Mouse (Mus musculus) CH12.LX (cell line): ENCODE data around the gene Ubald2. TPM values are rescaled to one million over a fixed set of nuclear protein-coding genes. Genes with fewer than 3 reads are reported as not detected.

Source experiments
- DNase-seq: peaks from one replicate; pipeline ENCODE4 v3.0.0-alpha.2; 2013; ENCODE audit errors: extremely low read depth
- H3K27ac ChIP-seq: 2 replicates; pipeline ENCODE4 v1.5.1; 2012; ENCODE audit warnings: low read depth, mild to moderate bottlenecking, control low read depth, moderate library complexity; ENCODE audit not compliant: insufficient read depth
- H3K27me3 ChIP-seq: replicated peaks from 2 replicates; pipeline ENCODE3; 2012; ENCODE audit warnings: inconsistent platforms
- H3K36me3 ChIP-seq, 2 experiments: replicated peaks in 1 of 2; 2 replicates each; pipeline versions ENCODE3 to v1.6.1; 2012; ENCODE audit warnings: inconsistent platforms in 1 of 2, low read length in 1 of 2, mild to moderate bottlenecking in 1 of 2, mixed read lengths in 1 of 2, moderate library complexity in 1 of 2; ENCODE audit not compliant: control insufficient read depth in 1 of 2, insufficient read depth in 1 of 2
- H3K4me1 ChIP-seq, 2 experiments: 2 replicates each; pipeline ENCODE4 v1.6.1; 2012; ENCODE audit warnings: inconsistent platforms in 1 of 2, moderate library complexity in 1 of 2; ENCODE audit not compliant: insufficient read depth in 2 of 2, control insufficient read depth in 1 of 2
- H3K4me2 ChIP-seq: 2 replicates; pipeline ENCODE4 v1.6.1; 2012; ENCODE audit warnings: low read depth, mild to moderate bottlenecking, control low read depth; ENCODE audit not compliant: poor library complexity, insufficient read depth, severe bottlenecking
- H3K4me3 ChIP-seq, 3 experiments: fragments of 150-350 bp in 1 of 3; sonication (generic) in 1 of 3; replicated peaks in 1 of 3; 2 replicates each; pipeline versions ENCODE3 to v1.5.1; 2011 to 2012; ENCODE audit warnings: low read depth in 2 of 3, low read length in 2 of 3, mild to moderate bottlenecking in 2 of 3, moderate library complexity in 2 of 3, control low read depth in 1 of 3, improper control_type of control experiment in 1 of 3, inconsistent platforms in 1 of 3, mixed read lengths in 1 of 3; ENCODE audit not compliant: poor library complexity in 1 of 3
- H3K79me2 ChIP-seq: replicated peaks from 2 replicates; pipeline ENCODE4 v1.6.1; 2012; ENCODE audit warnings: mild to moderate bottlenecking, moderate library complexity; ENCODE audit not compliant: control insufficient read depth, poor library complexity, insufficient read depth, severe bottlenecking; ENCODE audit errors: extremely low read depth
- H3K9ac ChIP-seq: 2 replicates; pipeline ENCODE4 v1.6.1; 2012; ENCODE audit warnings: low read depth, mild to moderate bottlenecking, control low read depth, moderate library complexity; ENCODE audit not compliant: insufficient read depth
- H3K9me3 ChIP-seq: replicated peaks from 2 replicates; pipeline ENCODE3; 2012; ENCODE audit warnings: low read length, inconsistent platforms, mixed read lengths
- BHLHE40 ChIP-seq: IDR thresholded peaks from 2 replicates; pipeline ENCODE4 v1.6.1; 2011; ENCODE audit warnings: mild to moderate bottlenecking, low read depth, low read length, improper control_type of control experiment
- CHD1 ChIP-seq: IDR thresholded peaks from 2 replicates; pipeline ENCODE4 v1.6.1; 2012; ENCODE audit warnings: low read depth, low read length, improper control_type of control experiment, inconsistent platforms
- CHD2 ChIP-seq: IDR thresholded peaks from 2 replicates; pipeline ENCODE4 v1.6.1; 2011; ENCODE audit warnings: low read length, improper control_type of control experiment
- CTCF ChIP-seq, 2 experiments: IDR thresholded peaks in 1 of 2; conservative IDR thresholded peaks in 1 of 2; 2 replicates each; pipeline ENCODE4 v1.5.1; 2011 to 2012; ENCODE audit warnings: low read depth in 2 of 2, low read length in 2 of 2, improper control_type of control experiment in 1 of 2, inconsistent platforms in 1 of 2, mild to moderate bottlenecking in 1 of 2, moderate library complexity in 1 of 2
- E2F4 ChIP-seq: IDR thresholded peaks from 2 replicates; pipeline ENCODE4 v1.6.1; 2011; ENCODE audit warnings: low read depth, low read length, improper control_type of control experiment; ENCODE audit not compliant: insufficient replicate concordance
- ELF1 ChIP-seq: IDR thresholded peaks from 2 replicates; pipeline ENCODE4 v1.6.1; 2014; ENCODE audit warnings: low read depth, mild to moderate bottlenecking, inconsistent platforms, low read length, improper control_type of control experiment
- EP300 ChIP-seq: IDR thresholded peaks from 2 replicates; pipeline ENCODE4 v1.6.1; 2011; ENCODE audit warnings: low read length, improper control_type of control experiment
- ETS1 ChIP-seq: conservative IDR thresholded peaks from 2 replicates; pipeline ENCODE4 v1.6.1; 2012; ENCODE audit warnings: low read depth, mild to moderate bottlenecking, inconsistent platforms, low read length, improper control_type of control experiment, moderate library complexity
- HCFC1 ChIP-seq: IDR thresholded peaks from 2 replicates; pipeline ENCODE4 v1.6.1; 2012; ENCODE audit warnings: low read depth, mild to moderate bottlenecking, inconsistent platforms, low read length, improper control_type of control experiment
- IRF4 ChIP-seq: IDR thresholded peaks from 2 replicates; pipeline ENCODE4 v1.6.1; 2014; ENCODE audit warnings: low read depth, mild to moderate bottlenecking, inconsistent platforms, low read length, improper control_type of control experiment
- JUN ChIP-seq: IDR thresholded peaks from 2 replicates; pipeline ENCODE4 v1.6.1; 2011; ENCODE audit warnings: low read depth, mild to moderate bottlenecking, low read length, improper control_type of control experiment, moderate library complexity; ENCODE audit not compliant: insufficient read depth
- JUND ChIP-seq: conservative IDR thresholded peaks from 2 replicates; pipeline ENCODE4 v1.6.1; 2011; ENCODE audit warnings: low read depth, low read length, improper control_type of control experiment
- KAT2A ChIP-seq: IDR thresholded peaks from 2 replicates; pipeline ENCODE4 v1.6.1; 2012; ENCODE audit warnings: low read length, improper control_type of control experiment, inconsistent platforms; ENCODE audit not compliant: insufficient replicate concordance
- MAFK ChIP-seq: IDR thresholded peaks from 2 replicates; pipeline ENCODE4 v1.6.1; 2011; ENCODE audit warnings: low read length, improper control_type of control experiment; ENCODE audit not compliant: insufficient replicate concordance
- MAX ChIP-seq: IDR thresholded peaks from 2 replicates; pipeline ENCODE4 v1.6.1; 2011; ENCODE audit warnings: low read length, improper control_type of control experiment
- MAZ ChIP-seq: IDR thresholded peaks from 2 replicates; pipeline ENCODE4 v1.6.1; 2012; ENCODE audit warnings: low read depth, mild to moderate bottlenecking, inconsistent platforms, low read length, improper control_type of control experiment, moderate library complexity
- MEF2A ChIP-seq: IDR thresholded peaks from 2 replicates; pipeline ENCODE4 v1.6.1; 2014; ENCODE audit warnings: low read depth, mild to moderate bottlenecking, inconsistent platforms, low read length, improper control_type of control experiment, borderline replicate concordance
- MXI1 ChIP-seq: IDR thresholded peaks from 2 replicates; pipeline ENCODE4 v1.6.1; 2011; ENCODE audit warnings: mild to moderate bottlenecking, low read depth, low read length, improper control_type of control experiment
- MYC ChIP-seq: IDR thresholded peaks from 2 replicates; pipeline ENCODE4 v1.6.1; 2011; ENCODE audit warnings: low read depth, mild to moderate bottlenecking, improper control_type of control experiment, low read length
- NELFE ChIP-seq: IDR thresholded peaks from 2 replicates; pipeline ENCODE4 v1.6.1; 2011; ENCODE audit warnings: low read depth, low read length, improper control_type of control experiment
- PAX5 ChIP-seq: IDR thresholded peaks from 2 replicates; pipeline ENCODE4 v1.6.1; 2012; ENCODE audit warnings: low read length, inconsistent platforms, mixed read lengths
- POLR2A ChIP-seq: IDR thresholded peaks from 2 replicates; pipeline ENCODE4 v1.6.1; 2011; ENCODE audit warnings: low read depth, mild to moderate bottlenecking, improper control_type of control experiment, low read length
- POLR2AphosphoS2 ChIP-seq: IDR thresholded peaks from 2 replicates; pipeline ENCODE4 v1.6.1; 2011; ENCODE audit warnings: low read depth, low read length, improper control_type of control experiment
- RAD21 ChIP-seq: IDR thresholded peaks from 2 replicates; pipeline ENCODE4 v1.6.1; 2011; ENCODE audit warnings: low read depth, mild to moderate bottlenecking, low read length, improper control_type of control experiment, moderate library complexity
- RCOR1 ChIP-seq: conservative IDR thresholded peaks from 2 replicates; pipeline ENCODE4 v1.6.1; 2012; ENCODE audit warnings: low read depth, mild to moderate bottlenecking, inconsistent platforms, low read length, improper control_type of control experiment
- SIN3A ChIP-seq: IDR thresholded peaks from 2 replicates; pipeline ENCODE4 v1.6.1; 2012; ENCODE audit warnings: low read length, improper control_type of control experiment, inconsistent platforms
- SMC3 ChIP-seq: IDR thresholded peaks from 2 replicates; pipeline ENCODE4 v1.6.1; 2011; ENCODE audit warnings: low read depth, low read length, improper control_type of control experiment
- TBP ChIP-seq: conservative IDR thresholded peaks from 2 replicates; pipeline ENCODE4 v1.6.1; 2011; ENCODE audit warnings: low read depth, low read length, improper control_type of control experiment
- TCF12 ChIP-seq: IDR thresholded peaks from 2 replicates; pipeline ENCODE4 v1.6.1; 2014; ENCODE audit warnings: low read depth, mild to moderate bottlenecking, inconsistent platforms, low read length, improper control_type of control experiment
- UBTF ChIP-seq: IDR thresholded peaks from 2 replicates; pipeline ENCODE4 v1.6.1; 2012; ENCODE audit warnings: low read depth, mild to moderate bottlenecking, inconsistent platforms, low read length, improper control_type of control experiment, moderate library complexity
- USF1 ChIP-seq: IDR thresholded peaks from 2 replicates; pipeline ENCODE4 v1.6.1; 2014; ENCODE audit warnings: low read depth, mild to moderate bottlenecking, inconsistent platforms, low read length, improper control_type of control experiment
- USF2 ChIP-seq: conservative IDR thresholded peaks from 2 replicates; pipeline ENCODE4 v1.6.1; 2011; ENCODE audit warnings: low read depth, low read length, improper control_type of control experiment
- ZC3H11A ChIP-seq: IDR thresholded peaks from 2 replicates; pipeline ENCODE4 v1.6.1; 2012; ENCODE audit warnings: low read depth, mild to moderate bottlenecking, inconsistent platforms, low read length, improper control_type of control experiment
- ZKSCAN1 ChIP-seq: IDR thresholded peaks from 2 replicates; pipeline ENCODE4 v1.6.1; 2012; ENCODE audit warnings: low read depth, inconsistent platforms, low read length, improper control_type of control experiment, borderline replicate concordance
- ZMIZ1 ChIP-seq: IDR thresholded peaks from 2 replicates; pipeline ENCODE4 v1.6.1; 2012; ENCODE audit warnings: low read depth, mild to moderate bottlenecking, inconsistent platforms, low read length, improper control_type of control experiment
- ZNF384 ChIP-seq: IDR thresholded peaks from 2 replicates; pipeline ENCODE4 v1.6.1; 2012; ENCODE audit warnings: low read depth, low read length, improper control_type of control experiment, inconsistent platforms
- dilution Hi-C: fragments of 300-500 bp; cut with MboI; formaldehyde crosslinking; loops from 2 replicates; pipeline ENCODE4 v1.14.3; 2020; ENCODE audit warnings: low sequenced_read_pairs; ENCODE audit not compliant: extremely low pct_unique_long_range_greater_than_20kb, extremely low pct_ligation_motif_present
- in situ Hi-C: fragments of 300-500 bp; cut with MboI; formaldehyde crosslinking; loops from 3 replicates; pipeline ENCODE4 v1.14.3; 2019; ENCODE audit warnings: low sequenced_read_pairs, low pct_ligation_motif_present, low pct_unique_long_range_greater_than_20kb, mixed read lengths
- polyA plus RNA-seq: library from polyadenylated mRNA; unstranded; fragments of >175 nt; gene quantifications from 2 replicates; pipeline ENCODE4 v1.2.1, GENCODE M21; 2012; ENCODE audit warnings: low read depth; ENCODE audit not compliant: insufficient read length
- total RNA-seq, 2 experiments: library from RNA; depleted of rRNA; stranded (reverse); fragments of 300-350 nt in 1 of 2; fragments of >200 nt in 1 of 2; gene quantifications; 2 replicates each; pipeline ENCODE4 v1.2.3; 2012 to 2014

The Ubald2 gene
- total and polyA plus RNA-seq, 3 experiments, result 228 to 436 (median 336) TPM

DNA sequence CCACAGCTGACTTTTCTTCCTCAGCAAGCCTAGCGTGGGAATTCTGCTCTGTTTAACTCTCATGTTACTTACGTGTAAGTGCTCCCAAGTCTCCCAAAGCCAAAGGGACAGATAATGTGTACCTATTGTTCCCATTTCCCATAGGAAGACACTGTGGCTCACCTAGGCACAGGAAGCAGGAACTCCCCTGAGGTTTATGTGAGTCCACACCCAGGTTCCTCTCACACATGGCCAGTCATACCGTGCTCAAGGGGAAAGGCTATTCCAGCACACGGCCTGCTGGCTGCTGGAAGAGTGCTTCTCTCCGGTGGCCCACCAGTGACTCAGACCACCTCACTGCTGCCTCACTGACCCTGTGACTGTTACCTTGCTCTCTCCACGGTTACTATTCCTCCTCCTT, 12.8 kb upstream of the Ubald2 start (continued):
- TF ChIP-seq RAD21 (no peak), ZC3H11A (no peak), MAX (peak; percentile 39; the same call in 1 of the 2 replicates), MEF2A (no peak), MYC (0 out of 2 replicates have a peak, but pooled peaks have one; percentile 67), ETS1 (0 out of 2 replicates have a peak, but pooled peaks have one; percentile 11), CHD2 (peak; percentile 52; the same call in 1 of the 2 replicates), ELF1 (peak; percentile 55), ZMIZ1 (no peak; the same call in 1 of the 2 replicates), TCF12 (0 out of 2 replicates have a peak, but pooled peaks have one; percentile 12), ZNF384 (no peak), CTCF (conservative IDR thresholded peaks at IDR 0.05 in 1 of 2, IDR thresholded peaks at IDR 0.05 in 1 of 2; ENCODE audit: low read depth in 2 of 2, low read length in 2 of 2) (no peak), CHD1 (no peak)

DNA sequence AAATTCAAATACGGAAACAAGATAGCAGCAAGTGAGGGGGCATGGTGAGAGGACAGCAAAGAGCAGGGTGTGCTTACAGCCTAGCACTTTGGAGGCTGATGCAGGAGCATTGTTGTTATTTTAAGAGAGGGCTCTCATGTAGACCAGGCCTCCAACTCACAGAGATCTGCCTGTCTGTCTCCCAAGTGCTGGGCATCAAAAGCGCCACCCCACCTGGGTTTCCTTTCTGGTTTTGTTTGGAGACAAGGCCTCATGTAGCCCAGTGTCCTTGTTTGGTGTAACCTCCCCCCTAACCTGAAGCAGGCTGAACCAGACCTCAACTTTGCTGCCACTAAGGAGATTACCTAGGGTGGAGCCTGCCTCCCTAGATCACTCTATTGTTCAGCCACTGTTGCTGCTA, 11.3 kb upstream of the Ubald2 start:
- Histone ChIP-seq H3K4me2 (peak overlapping the region; percentile 19), H3K4me3 (peak overlapping the region in 1 of 3 experiments; percentile 44), H3K79me2 (peaks cover 22% of the 10 kb centered on the region), H3K27ac (peak overlapping the region; percentile 97), H3K9ac (peak overlapping the region; percentile 72), H3K4me1 (peaks cover 33 to 87% of the 10 kb centered on the region in 2 experiments), H3K36me3 (peaks cover 0 to 3% of the 10 kb centered on the region in 2 experiments), H3K9me3 (no peaks in the 10 kb centered on the region), H3K27me3 (no peaks in the 10 kb centered on the region)
- dilution Hi-C loops, result no loop called here
- in situ Hi-C loops, result loop anchor here (25.0 kb wide), 1 partner anchor 785 kb away; the partner anchor contains the start of gene Slc25a19
- no peak for DNase-seq
- TF ChIP-seq MYC (no peak), RCOR1 (peak; percentile 63; the same call in 1 of the 2 replicates), MXI1 (peak; percentile 24; the same call in 1 of the 2 replicates), KAT2A (no peak), E2F4 (no peak), TCF12 (0 out of 2 replicates have a peak, but pooled peaks have one; percentile 18), POLR2A (no peak), MEF2A (peak; percentile 12; the same call in 1 of the 2 replicates), USF2 (no peak), ZKSCAN1 (no peak), TBP (no peak), POLR2AphosphoS2 (no peak), NELFE (peak; percentile 17; the same call in 1 of the 2 replicates), MAFK (no peak), ZNF384 (no peak), SMC3 (no peak), ETS1 (no peak), RAD21 (no peak), IRF4 (0 out of 2 replicates have a peak, but pooled peaks have one; percentile 11), EP300 (no peak), MAZ (no peak), PAX5 (no peak), CTCF (conservative IDR thresholded peaks at IDR 0.05 in 1 of 2, IDR thresholded peaks at IDR 0.05 in 1 of 2; ENCODE audit: low read depth in 2 of 2, low read length in 2 of 2) (no peak), JUN (no peak), USF1 (no peak), JUND (no peak), BHLHE40 (no peak), HCFC1 (no peak; the same call in 1 of the 2 replicates), MAX (0 out of 2 replicates have a peak, but pooled peaks have one; percentile 47), ELF1 (no peak), SIN3A (0 out of 2 replicates have a peak, but pooled peaks have one; percentile 38), UBTF (no peak), ZC3H11A (no peak)
